Mouse (Mus musculus): ENCODE results near the gene Uqcrc2. TPM values are rescaled to one million over a fixed set of nuclear protein-coding genes. Genes with fewer than 3 reads are reported as not detected.

Gene Uqcrc2
- total RNA-seq (2012; rRNA removed) (229 and 244 TPM in 2 replicates), polyA plus RNA-seq (2012; ENCODE audit: insufficient read depth in 1 of 2, insufficient read length in 2 of 2, low read depth in 1 of 2, low replicate concordance in 2 of 2, missing spikeins in 1 of 2) (100 to 1,000 TPM; 338 to 659 TPM)

- peak; percentile 95 for DNase-seq (ENCODE audit: low read depth, low spot score)
- Histone ChIP-seq H3K27me3 (ENCODE audit: control insufficient read depth in 1 of 2, insufficient read depth in 2 of 2, low read length in 2 of 2) (no peaks in the 10 kb centered on the region; a peak in 1 of 4 replicates), H3K79me2 (ENCODE audit: control insufficient read depth, insufficient read depth, low read length, poor library complexity) (peaks cover 28% of the 10 kb centered on the region), H3K4me1 (ENCODE audit: control insufficient read depth in 1 of 2, insufficient read depth in 2 of 2, low read length in 2 of 2) (peaks cover 0 to 2% of the 10 kb centered on the region in 2 experiments; a peak in 2 of 4 replicates), H3K27ac (ENCODE audit: control insufficient read depth, low read depth, low read length) (peak within 1 kb of the TSS; percentile 79), H3K9me3 (replicated peaks; ENCODE audit: insufficient read depth, low read length) (no peaks in the 10 kb centered on the region), H3K9ac (ENCODE audit: control insufficient read depth, low read depth, low read length, poor library complexity, severe bottlenecking) (peak within 1 kb of the TSS; percentile 91), H3K4me3 (ENCODE audit: control insufficient read depth in 1 of 2, insufficient read depth in 1 of 2, low read depth in 2 of 2, low read length in 2 of 2) (peak within 1 kb of the TSS; percentile 89 to 94), H3K36me3 (ENCODE audit: control insufficient read depth in 1 of 2, insufficient read depth in 2 of 2, low read length in 2 of 2) (peaks cover 8 to 16% of the 10 kb centered on the region in 2 experiments)
- TF ChIP-seq USF2 (IDR thresholded peaks at IDR 0.05; ENCODE audit: borderline replicate concordance in 1 of 2, insufficient read depth in 1 of 2, low read depth in 1 of 2, low read length in 2 of 2), result no peak
- peak; percentile 58; the same call in 1 of the 2 replicates for TF ChIP-seq MAZ (IDR thresholded peaks at IDR 0.05; ENCODE audit: low read depth, low read length)
- TF ChIP-seq BHLHE40 (IDR thresholded peaks at IDR 0.05; ENCODE audit: borderline replicate concordance, low read depth, low read length), result no peak
- TF ChIP-seq MYC (IDR thresholded peaks at IDR 0.05; ENCODE audit: low read depth, low read length), result peak; percentile 31; the same call in 1 of the 2 replicates
- TF ChIP-seq SIN3A (IDR thresholded peaks at IDR 0.05; ENCODE audit: low read length), result peak; percentile 88; the same call in 1 of the 2 replicates
- peak; percentile 39; the same call in 1 of the 2 replicates for TF ChIP-seq NRF1 (IDR thresholded peaks at IDR 0.05; ENCODE audit: insufficient read depth, low read depth, low read length, poor library complexity, severe bottlenecking)
- no peak for TF ChIP-seq ZC3H11A (IDR thresholded peaks at IDR 0.05; ENCODE audit: low read depth, low read length)
- TF ChIP-seq POLR2AphosphoS5 (IDR thresholded peaks at IDR 0.05; ENCODE audit: borderline replicate concordance, low read depth, low read length), result no peak
- no peak for TF ChIP-seq E2F4 (IDR thresholded peaks at IDR 0.05; ENCODE audit: borderline replicate concordance, low read depth, low read length)
- TF ChIP-seq EP300 (IDR thresholded peaks at IDR 0.05; ENCODE audit: low read depth in 1 of 2, low read length in 2 of 2), result no peak
- TF ChIP-seq MEF2A (IDR thresholded peaks at IDR 0.05; ENCODE audit: extremely low read depth, insufficient replicate concordance, low read depth, low read length, poor library complexity, severe bottlenecking), result no peak
- TF ChIP-seq RAD21 (IDR thresholded peaks at IDR 0.05; ENCODE audit: low read depth, low read length), result no peak
- peak; percentile 60 to 94 for TF ChIP-seq POLR2A (IDR thresholded peaks at IDR 0.05; ENCODE audit: control insufficient read depth in 1 of 2, insufficient read depth in 1 of 2, low read depth in 1 of 2, low read length in 2 of 2, poor library complexity in 1 of 2)
- peak; percentile 91 for TF ChIP-seq HCFC1 (IDR thresholded peaks at IDR 0.05; ENCODE audit: low read depth, low read length)
- TF ChIP-seq ZKSCAN1 (IDR thresholded peaks at IDR 0.05; ENCODE audit: low read depth, low read length), result no peak
- TF ChIP-seq CTCF (IDR thresholded peaks at IDR 0.05 in 2 of 3, conservative IDR thresholded peaks at IDR 0.05 in 1 of 3; ENCODE audit: control insufficient read depth in 1 of 3, insufficient read depth in 1 of 3, low read depth in 2 of 3, low read length in 3 of 3, poor library complexity in 1 of 3, severe bottlenecking in 1 of 3), result peak in 1 of 3 experiments; percentile 34; a peak in 2 of 6 replicates
- no peak for TF ChIP-seq ZMIZ1 (IDR thresholded peaks at IDR 0.05; ENCODE audit: low read depth, low read length)
- TF ChIP-seq GATA1 (IDR thresholded peaks at IDR 0.05; ENCODE audit: low read depth, low read length), result no peak
- peak; percentile 72 for TF ChIP-seq TCF12 (IDR thresholded peaks at IDR 0.05; ENCODE audit: low read depth, low read length)
- no peak for TF ChIP-seq USF1 (IDR thresholded peaks at IDR 0.05; ENCODE audit: low read depth, low read length)
- TF ChIP-seq MXI1 (IDR thresholded peaks at IDR 0.05; ENCODE audit: low read depth, low read length), result peak; percentile 71
- TF ChIP-seq ZNF384 (IDR thresholded peaks at IDR 0.05; ENCODE audit: low read depth, low read length), result no peak
- peak; percentile 39; the same call in 1 of the 2 replicates for TF ChIP-seq ELF1 (IDR thresholded peaks at IDR 0.05; ENCODE audit: low read depth, low read length)
- TF ChIP-seq KAT2A (conservative IDR thresholded peaks at IDR 0.05; ENCODE audit: low read depth, low read length), result peak; percentile 60; the same call in 1 of the 2 replicates
- no peak for TF ChIP-seq ETS1 (IDR thresholded peaks at IDR 0.05; ENCODE audit: low read depth, low read length)
- TF ChIP-seq RCOR1 (IDR thresholded peaks at IDR 0.05; ENCODE audit: low read depth, low read length), result no peak
- TF ChIP-seq TBP (IDR thresholded peaks at IDR 0.05; ENCODE audit: low read depth, low read length), result peak; percentile 79
- TF ChIP-seq JUND (IDR thresholded peaks at IDR 0.05; ENCODE audit: low read depth, low read length), result no peak
- TF ChIP-seq CHD2 (IDR thresholded peaks at IDR 0.05; ENCODE audit: low read length), result no peak
- TF ChIP-seq SMC3 (IDR thresholded peaks at IDR 0.05; ENCODE audit: low read depth, low read length), result no peak
- no peak for TF ChIP-seq UBTF (IDR thresholded peaks at IDR 0.05; ENCODE audit: borderline replicate concordance, insufficient read depth, low read depth, low read length)
- TF ChIP-seq NELFE (IDR thresholded peaks at IDR 0.05; ENCODE audit: low read depth, low read length), result peak; percentile 88
- no peak for TF ChIP-seq MAX (IDR thresholded peaks at IDR 0.05; ENCODE audit: low read length)
- TF ChIP-seq MYB (IDR thresholded peaks at IDR 0.05; ENCODE audit: low read depth, low read length), result no peak
- peak; percentile 87 for TF ChIP-seq POLR2AphosphoS2 (IDR thresholded peaks at IDR 0.05; ENCODE audit: low read length)
- TF ChIP-seq TAL1 (IDR thresholded peaks at IDR 0.05; ENCODE audit: low read length), result no peak
Observed at GRCm38 (mm10) chr7:120634711-120635361, at the start of gene Uqcrc2. Uqcrc2 (plus strand) TSS chr7:120635176.
